Mouse (Mus musculus) heart, adult 9 months (tissue): Measurements from ENCODE around the gene Gm21972.
A peak's percentile ranks its signal among the peaks of the same experiment; 100 is the strongest.

Source experiments
- DNase-seq, 2 experiments: peaks; one replicate each; pipeline ENCODE4 v3.0.0; 2022; ENCODE audit warnings: low spot score in 2 of 2

Gm21972 gene

GRCm38 (mm10) chr1:86161061-86161460 lies 27.6 kb downstream of the Gm21972 start:
- no peak for DNase-seq

GRCm38 (mm10) chr1:86174602-86175001 lies 41.2 kb downstream of the Gm21972 start:
- DNase-seq: no peak

DNA sequence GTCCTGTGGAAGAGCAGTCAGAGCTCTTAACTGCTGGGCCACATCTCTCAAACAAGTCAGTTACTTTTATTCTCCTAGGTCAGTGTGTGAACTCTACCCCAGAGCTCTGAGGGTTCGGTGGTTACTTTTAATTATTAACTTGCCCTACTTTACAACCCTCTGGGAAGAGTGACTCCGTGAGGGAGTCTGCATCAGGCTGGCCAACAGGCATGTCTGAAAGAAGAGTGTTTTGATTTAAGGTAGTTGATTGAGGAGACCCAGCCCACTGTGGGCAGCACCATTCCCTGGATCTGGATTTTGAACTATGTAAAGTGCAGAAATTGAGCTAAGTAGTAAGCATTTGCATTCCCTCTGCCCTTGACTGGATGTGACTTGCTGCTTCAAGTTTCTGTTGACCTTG lies 42.6 kb downstream of the Gm21972 start:
- no peak for DNase-seq

DNA sequence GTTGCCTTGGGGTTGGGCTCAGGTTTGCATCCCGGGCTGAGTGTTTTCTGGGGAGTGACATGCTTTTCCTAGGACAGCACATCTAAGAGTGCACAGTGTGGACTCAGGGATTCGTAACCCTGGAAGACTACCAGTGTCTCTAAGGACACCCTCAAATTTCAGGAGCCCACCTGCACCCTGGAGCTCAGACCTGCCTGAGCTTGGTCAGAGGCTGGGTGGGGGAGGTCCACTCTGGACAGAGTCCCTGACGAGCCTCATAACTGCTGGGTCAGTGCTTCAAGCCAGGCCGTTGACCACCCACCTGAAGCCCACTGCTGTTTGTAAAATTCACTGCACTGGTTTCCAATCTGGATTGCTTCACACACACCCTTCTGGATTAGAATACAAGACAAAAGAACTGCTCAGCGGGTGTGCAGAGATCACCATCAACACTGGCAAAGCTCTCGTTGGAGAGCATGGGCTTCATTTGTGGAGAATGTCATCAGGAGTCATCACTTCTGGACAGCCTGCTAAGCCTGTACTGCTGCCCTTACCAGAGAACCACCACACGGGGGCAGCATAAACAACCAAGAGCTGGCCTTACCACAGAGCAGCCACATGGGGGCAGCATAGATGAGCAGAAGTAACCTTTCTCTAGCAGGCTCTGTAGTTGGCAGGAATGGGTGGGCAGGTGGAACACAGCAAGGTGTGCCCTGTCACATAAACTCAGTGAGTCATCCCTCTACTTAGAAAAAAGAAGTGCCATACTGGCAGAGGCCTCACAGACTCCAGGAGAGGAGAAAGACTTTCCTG lies 45.2 kb downstream of the Gm21972 start:
- peak; percentile 40 to 55 for DNase-seq

- no peak for DNase-seq
These were observed 48.7 kb downstream of the Gm21972 start for GRCm38 (mm10) chr1:86182004-86182709.

DNA sequence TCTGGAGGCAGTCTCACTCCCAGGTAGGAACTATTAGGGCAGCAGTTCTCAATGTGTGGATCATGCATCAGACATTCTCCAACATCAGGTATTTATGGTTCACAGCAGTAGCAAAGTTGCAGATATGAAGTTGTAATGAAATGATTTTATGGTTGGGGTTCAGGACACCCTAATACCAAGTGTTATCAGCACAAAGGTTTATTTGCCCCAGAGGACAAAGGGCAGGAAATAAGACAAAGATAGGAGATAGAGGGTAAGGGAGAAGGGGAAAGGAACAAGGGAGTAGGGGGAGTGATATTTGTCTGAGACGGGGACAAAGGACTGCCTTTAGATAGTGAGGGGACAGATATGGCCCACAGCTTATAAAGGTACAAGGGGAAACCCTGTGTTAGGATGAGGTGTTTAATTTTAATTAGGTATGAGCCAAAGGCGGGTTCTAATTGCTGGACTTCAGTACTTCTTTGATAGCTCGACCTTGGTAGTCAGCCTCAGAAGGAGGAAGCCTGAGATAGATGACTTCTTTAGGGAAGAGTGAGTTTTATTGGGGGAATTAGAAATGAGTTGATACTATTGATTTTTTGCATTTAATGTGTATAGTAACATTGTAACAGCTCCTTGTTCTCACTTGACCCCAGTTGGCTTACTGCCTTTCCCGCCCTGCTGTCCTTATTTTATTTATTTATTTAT lies 50.3 kb downstream of the Gm21972 start:
- no peak for DNase-seq

GRCm38 (mm10) chr1:86186762-86187161 lies 53.3 kb downstream of the Gm21972 start:
- no peak for DNase-seq

DNA sequence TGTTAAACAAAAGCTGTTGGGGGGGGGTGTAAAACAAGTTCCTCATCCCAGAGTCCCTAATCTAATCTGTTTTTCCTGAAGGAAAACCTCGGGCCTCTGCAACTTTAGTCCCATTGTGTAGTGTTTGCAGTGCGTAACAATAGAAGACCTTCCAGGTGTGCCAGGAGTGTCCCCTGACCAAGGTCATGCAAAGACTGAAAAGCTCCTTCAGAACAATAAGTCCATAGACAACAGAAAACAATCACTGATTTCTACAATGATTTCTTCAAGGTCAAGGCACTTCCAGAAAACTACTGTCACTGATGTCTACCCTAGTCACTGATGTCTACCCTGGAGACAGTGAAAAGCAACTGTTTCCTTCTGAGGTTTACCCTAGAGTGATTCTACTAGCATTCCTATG lies 54.4 kb downstream of the Gm21972 start:
- DNase-seq: no peak

GRCm38 (mm10) chr1:86188271-86188670 lies 54.8 kb downstream of the Gm21972 start:
- no peak for DNase-seq

DNA sequence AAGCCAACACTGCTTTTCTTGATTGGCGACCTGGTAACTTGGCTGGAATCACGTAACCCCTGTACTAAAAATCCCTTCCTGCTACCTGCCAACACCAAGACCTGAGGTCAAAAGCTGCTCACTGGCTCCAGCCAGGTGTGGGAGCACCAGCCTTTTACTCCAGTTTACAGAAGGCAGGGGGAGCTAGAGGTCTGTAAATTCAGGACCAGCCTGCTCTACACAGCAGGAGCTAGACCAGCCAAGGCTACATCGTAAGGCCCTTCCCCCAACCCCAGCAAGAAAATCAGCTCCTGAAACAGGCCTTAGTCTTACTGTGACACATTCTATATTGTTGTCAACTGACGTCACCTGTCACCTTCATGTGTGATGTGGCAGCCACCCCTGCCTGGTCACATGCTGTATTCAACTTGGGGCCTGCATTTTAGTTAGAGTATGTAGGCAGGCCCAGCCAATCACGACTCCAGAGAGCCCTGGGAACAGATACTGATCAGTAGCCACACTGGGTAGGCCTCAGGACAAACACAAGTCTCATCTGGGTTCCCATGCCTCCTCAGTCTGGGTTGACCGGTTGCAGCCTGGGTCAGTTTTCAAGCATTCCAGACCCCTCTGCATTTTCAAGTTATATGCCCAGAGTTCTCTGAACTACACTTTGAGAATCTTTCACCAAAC lies 55.7 kb downstream of the Gm21972 start:
- no peak for DNase-seq

- no peak for DNase-seq
These were observed 57.4 kb downstream of the Gm21972 start for GRCm38 (mm10) chr1:86190843-86191242.

DNA sequence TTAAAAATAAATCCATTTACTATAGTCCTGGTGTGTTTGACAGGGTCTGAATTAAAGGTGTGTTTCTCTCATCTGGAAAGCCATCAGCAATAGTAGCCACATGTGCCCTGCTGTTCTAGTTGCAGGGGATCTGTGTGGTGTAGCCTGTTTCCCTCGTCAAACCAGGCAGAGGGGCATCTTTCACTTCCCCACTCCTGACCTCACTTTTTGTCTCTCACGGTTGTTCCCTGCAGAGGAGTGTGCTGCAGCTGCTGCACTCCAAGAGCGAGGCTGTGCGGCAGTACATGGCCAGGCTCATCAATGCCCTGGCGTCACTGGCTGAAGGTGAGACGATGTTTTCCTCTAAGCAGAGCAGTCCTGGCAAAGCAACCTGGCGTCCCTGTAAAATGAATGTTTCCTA lies 60.6 kb downstream of the Gm21972 start:
- DNase-seq: no peak

GRCm38 (mm10) chr1:86198276-86198675 lies 64.8 kb downstream of the Gm21972 start:
- DNase-seq: no peak

GRCm38 (mm10) chr1:86199026-86199425 lies 65.6 kb downstream of the Gm21972 start:
- DNase-seq: no peak

DNA sequence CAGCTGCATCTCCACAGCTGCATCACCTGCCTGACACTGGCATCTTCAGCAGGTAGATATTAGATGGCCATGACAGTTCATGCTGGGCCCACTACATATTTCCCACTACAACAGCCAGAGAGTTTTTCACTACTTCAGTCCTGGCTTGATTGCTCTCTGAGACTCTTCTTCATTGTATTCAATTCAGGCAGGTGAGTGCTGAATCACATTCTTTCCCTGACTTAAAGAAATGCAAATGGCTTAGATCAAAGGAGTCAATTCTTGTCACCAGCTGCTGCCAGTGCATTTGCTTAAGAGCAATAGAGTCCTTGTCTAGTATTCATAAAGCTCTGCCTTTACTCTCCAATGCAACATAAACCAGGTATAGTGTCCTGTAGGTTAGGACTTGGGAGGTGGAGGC lies 67.9 kb downstream of the Gm21972 start:
- no peak for DNase-seq

GRCm38 (mm10) chr1:86202617-86203219 lies 69.3 kb downstream of the Gm21972 start:
- no peak for DNase-seq

GRCm38 (mm10) chr1:86210676-86211075 lies 77.2 kb downstream of the Gm21972 start:
- no peak for DNase-seq

GRCm38 (mm10) chr1:86211498-86211897 lies 78.1 kb downstream of the Gm21972 start:
- no peak for DNase-seq
